Mouse (Mus musculus): ENCODE results near the gene Cntrob.
A peak's percentile ranks its signal among the peaks of the same experiment; 100 is the strongest.

- TF ChIP-seq CTCF (IDR thresholded peaks at IDR 0.05; ENCODE audit: low read depth) = peak; percentile 68
- no peak for TF ChIP-seq EP300 (IDR thresholded peaks at IDR 0.05; ENCODE audit: low read depth)
Observed at GRCm38 (mm10) chr11:69269575-69269974, 54.0 kb downstream of the Cntrob start.
